Mouse (Mus musculus): ENCODE results near the gene Nfkbiz.
"Not testable (repeated sequence)": the region's sequence is repeated elsewhere in the genome, so short reads cannot be mapped to it uniquely, and the experiment has no call there.

The Nfkbiz gene

DNA sequence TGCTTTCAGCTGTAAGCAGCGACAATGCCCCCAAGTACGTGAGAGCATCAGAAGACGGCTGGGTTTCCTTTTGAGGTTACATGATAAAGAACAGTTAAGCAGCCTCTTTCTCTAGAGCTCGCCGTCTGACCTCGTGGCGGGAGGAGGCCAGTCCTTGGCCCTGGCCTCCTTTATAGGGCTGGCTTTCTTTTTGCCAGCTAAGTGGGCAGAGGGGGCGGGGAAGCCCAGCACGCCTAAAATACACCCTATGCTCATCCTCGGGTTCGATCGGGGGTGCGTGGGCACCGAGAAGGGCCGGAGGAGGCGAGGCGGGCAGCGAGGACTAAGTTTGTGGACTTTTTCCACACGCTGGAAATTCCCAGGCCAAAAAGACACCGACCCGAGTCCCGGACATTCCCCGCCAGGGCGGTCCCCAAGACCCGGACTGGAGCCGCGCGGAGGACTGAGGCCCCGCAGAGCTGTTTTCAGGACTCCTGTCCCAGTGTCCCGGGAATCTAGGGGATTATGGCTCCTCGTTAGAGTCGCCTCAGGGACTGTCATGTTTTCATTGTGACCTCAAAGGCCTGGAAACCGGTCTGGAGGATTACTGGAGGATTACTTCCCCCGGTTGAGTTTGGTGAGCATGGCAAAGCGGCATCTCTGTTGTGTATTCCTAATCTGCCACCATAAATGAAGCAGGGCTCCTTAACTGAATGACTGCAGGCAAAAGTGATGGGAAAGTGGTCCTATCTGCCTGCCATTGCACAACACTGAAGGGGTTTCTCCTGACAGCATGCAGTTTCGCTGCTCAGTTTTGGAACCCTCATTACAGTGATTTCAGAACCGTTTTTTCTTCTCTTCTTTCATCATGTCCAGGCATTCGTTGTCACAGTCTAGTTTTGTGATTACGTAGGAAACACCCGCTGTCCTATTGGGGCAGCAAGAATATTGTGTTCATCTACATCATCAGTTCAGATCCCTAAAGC lies at the start of gene Nfkbiz:
Gene Nfkbiz (minus strand): TSS at position 390 of the 965 bp plus-strand sequence.
- peak; percentile 89 to 93 for DNase-seq

DNA sequence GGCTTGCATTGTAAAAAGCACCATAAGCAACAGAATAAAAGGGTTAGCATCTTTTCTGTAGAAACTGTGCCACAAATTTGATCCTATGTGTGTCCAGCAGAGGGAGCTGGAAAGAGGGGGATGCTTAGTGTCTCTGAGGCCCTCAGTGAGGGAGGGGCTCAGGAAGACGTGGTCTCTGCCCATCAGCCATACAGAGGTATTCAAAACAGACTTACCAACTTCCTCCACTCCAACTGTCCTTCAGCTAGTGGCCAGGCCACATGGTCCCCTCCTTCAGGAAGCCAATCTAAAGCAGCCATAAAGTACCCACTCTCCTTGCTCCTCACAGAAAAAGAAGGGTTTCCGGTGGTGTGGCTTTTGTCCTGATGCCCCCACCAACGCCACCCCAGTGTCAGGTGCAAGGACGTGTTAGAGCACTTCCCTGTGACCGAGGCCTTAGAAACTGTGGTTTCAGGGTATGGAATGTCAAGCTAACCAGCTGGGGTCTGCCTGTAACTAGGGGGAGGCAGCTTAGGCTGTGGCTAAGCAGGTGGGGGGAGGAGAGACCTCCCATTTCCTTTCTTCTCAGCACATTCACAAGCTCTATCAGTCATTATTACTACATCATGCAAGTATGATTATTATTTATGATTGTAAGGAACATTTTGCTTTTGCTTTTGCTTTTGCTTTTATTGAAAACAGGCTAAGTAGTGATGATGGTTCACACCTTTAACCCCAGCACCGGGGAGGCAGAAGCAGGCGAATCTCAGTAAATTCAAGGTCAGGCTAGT lies 49.3 kb upstream of the Nfkbiz start:
- no peak for DNase-seq

DNA sequence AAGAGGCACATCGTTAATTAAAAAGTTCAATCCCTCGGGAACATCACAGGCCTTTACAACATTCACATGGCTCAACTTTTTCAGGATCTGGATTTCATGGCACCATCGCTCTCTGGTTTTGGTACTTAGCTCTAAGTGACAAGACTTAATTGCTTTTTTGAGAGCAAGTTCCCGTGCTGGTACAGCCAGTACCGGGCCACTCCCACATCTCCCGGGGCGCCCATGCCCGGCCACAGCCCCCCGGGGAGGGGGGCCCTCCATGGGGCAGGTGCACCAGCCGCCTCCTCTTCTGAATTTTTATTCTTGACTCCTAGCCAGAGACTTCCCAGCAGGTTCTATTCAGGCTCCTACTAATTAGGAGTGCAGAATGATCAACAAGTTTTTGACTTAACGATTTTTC lies 45.5 kb upstream of the Nfkbiz start:
- no peak for DNase-seq

DNA sequence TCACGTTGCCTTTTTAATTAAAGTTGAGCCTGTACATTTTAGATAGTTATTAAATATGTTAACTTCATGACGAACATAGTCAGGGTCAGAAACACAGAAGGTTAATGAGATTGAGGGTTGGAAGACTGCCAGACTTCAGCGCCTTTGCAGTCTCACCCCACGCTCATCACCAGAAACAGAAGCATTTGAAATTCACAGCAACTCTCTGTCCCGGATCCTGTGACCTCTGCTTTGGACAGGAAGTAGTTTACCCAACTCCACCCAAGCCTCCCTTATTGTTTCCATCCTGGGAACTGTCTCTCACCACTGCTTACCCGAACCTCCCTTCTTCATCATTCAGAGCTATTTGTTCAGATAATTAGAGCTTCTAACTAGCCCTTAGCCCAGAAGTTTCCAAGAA lies 37.3 kb upstream of the Nfkbiz start:
- DNase-seq = no peak

DNA sequence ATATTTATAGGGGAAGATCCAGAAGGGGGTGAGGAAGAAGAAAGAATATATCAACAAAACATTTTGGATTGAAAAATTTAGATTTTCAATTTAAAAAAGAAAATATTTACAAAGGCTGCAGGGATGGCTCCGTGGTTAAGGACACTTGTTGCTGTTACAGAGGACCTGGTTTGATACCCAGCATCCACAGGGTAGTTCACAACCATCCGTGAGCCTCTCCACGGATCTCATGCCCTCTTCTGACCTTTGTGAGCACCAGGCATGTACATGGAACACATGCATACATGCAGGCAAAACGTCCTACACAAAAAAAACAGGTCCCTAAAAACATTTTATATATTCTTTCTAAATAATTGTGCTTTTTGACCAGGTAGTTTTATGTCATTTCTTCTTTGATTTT lies 25.1 kb upstream of the Nfkbiz start:
- DNase-seq = no peak

DNA sequence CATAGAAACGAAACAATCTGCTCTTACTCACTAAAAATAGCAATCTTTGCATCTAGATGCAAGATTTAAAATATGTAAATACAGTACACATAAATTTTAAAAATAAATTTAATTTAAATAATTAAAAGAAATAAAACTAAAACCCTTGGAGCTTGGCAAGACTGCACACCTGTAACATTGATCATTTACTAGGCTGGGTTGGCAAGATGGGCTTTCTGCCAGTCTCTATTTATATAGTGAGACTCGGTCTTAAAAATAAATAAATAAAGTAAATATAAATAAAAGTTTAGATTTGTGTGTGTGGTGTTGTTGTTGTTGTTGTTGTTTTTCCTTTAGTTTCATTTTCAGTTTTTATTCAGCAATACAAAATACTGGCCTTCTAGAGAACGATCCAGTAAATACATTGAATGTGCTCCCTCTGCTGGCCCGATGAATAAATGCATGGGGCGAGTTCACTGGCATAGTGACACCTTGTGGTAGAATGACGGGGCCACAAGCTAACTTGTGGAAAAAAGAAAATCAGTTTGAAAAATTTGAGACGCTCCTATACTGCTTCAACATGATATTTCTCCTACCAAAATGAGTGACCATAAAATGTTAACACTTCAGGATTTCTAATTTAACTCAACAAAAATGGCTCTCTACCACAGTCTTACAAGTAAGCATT lies 24.6 kb upstream of the Nfkbiz start:
- DNase-seq = peak; percentile 75 to 83

DNA sequence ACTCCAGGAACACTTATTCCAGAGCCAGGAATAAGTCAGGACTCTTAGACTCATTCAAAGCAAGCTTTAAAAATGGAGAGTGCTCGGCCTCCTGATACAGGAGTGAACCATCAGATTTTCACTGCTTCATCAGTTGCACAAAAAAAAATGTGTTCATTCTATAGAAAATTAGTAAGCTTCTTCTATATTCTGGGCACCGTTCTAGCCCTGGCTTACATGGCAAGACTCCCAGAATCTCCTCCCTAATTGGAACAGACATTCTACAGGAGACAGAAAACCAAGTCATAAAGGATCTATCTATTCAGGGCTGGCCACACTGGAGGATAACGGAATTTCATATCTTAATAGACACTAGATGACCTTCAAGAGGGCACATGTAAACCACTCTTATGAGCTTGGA lies 22.4 kb upstream of the Nfkbiz start:
- no peak for DNase-seq

DNA sequence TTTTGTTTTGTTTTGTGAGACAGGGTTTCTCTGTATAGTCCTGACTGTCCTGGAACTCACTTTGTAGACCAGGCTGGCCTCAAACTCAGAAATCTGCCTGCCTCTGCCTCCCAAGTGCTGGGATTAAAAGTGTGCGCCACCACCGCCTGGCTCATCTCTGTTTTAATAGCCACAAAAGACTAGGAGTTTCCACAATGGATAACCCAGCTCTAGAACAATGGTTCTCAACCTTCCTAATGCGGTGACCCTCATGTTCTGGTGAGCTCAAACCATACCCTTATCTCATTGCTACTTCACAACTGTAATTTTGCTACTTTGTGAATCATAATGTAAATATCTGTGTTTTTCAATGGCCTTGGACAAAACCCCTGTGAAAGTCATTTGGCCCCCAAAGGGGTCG lies 20.7 kb upstream of the Nfkbiz start:
- DNase-seq = not testable (repeated sequence)

DNA sequence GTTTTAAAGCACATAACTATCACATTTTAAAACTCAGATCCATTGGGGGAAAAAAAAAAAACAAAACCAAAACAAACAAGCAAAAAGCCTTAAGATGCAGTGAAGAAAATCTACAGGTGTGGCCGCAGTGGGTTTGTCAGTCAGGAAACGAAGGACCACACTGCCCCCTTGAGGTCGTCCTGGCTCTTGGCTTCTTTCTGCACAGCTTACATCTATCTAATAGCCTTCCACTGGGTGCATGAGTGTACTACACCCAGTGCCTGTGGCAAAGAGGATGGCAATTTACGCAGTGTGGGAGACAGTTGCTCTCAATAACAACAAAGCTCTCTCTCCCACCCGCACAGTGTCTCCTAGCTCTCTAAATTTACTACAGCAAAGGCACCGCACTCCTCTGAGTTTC lies 19.8 kb upstream of the Nfkbiz start:
- DNase-seq = peak; percentile 77 to 89

DNA sequence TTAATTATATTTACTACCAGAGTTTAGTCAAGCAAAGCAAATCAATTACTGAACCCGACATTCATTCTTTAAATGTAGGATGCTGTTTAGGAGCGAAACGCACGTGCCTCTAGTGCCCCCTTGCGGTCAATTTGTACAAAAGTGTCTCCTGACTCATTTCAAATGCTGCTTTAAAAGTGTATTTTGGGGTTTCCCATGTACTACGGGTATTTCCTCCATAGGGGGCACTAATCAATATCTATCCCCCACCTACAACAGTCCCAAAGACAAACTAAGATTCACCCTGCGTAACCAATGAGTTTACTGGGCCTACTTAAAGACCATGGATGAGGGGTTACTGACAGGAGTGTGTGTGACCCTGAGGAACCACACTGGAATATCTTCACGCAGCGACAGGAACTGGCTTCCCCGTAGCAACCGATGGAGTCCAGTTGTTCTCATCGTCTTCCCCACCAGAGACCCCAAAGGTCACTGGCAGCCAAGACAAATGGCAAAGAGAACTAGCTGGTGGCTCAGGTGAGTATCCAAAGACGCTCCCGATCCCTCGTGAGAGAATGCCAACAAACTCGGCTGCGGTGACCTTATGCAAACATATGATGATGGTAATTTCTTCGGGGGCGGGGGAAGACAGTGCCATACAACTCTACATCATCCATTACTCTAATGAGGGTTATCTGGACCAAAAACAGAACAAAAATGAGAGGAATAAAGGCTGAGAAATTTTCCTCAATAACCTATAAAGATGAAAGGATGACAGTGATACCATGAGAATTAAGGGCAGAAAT lies 14.4 kb upstream of the Nfkbiz start:
- DNase-seq = peak; percentile 78 to 91

DNA sequence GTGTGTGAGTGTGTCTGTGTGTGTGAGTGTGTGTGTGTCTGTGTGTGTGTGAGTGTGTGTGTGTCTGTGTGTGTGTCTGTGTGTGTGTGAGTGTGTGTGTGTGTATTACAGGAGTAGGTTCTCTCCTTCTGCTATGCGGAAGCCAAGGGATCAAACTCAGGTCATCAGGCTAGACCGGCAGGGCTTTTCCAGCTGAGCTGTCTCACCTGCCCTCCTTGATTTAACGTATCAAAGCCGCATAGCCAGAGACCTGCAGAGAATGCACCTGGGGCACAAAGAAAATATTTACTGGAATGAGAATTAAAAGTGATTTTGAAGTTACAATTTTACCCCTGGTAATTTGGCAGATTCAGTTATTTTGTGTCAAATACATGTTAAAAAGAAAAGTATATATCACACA lies 13.8 kb upstream of the Nfkbiz start:
- DNase-seq = no peak

DNA sequence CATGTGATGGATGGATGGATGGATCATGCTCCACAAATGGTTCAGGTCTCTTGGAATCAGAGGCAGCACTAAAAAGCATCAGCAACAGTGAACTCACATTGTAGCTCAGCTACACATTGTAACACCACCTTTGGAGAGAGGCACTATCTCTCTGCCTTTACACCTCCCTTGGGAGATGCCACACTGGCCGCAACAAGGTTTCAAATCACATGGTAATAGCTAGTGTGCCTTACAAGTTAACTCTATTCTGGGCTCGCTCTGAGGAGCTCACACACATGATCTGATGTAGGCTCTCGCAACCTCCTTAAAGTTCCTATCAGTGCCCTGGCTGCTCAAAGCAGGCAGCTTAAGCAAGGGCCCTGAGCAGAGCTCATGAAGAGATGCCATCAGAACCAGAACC lies 11.8 kb upstream of the Nfkbiz start:
- DNase-seq = no peak

DNA sequence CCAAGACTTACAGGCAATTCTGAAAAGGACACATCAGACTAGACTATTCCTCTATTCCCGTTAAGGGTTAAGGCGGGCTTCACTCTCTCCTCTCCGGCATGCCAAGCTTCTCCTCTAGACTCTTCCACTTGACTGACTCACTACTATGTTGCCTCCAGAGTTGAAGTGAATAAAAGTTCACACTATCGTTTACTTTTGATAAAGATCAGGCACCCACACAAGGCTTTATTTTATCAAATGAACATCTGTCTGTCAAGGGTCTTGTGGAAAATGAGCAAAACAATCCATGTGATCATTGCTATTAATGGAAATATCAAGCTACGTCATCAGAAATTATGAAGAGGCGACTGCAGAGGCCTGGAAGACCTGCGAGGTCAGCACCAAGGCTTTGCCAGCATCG lies 9.0 kb upstream of the Nfkbiz start:
- no peak for DNase-seq

DNA sequence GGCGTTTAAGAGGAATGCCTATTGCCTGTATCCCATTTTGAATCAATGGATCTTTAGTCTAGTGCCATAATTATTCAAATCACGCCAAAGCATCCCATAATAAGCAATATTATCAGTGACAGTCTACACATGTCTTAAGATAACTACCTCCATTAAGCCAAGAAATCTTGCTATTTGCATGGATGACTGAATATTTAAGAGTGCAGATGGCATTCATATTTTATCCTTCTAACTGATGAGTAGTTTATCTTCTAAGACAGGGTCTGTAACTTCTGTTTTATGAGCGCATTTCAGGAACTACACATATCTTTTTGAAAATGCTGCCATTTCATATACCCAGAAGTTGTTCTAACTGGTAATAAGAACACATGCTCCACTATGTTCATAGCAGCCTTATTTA lies 6.1 kb upstream of the Nfkbiz start:
- DNase-seq = no peak

DNA sequence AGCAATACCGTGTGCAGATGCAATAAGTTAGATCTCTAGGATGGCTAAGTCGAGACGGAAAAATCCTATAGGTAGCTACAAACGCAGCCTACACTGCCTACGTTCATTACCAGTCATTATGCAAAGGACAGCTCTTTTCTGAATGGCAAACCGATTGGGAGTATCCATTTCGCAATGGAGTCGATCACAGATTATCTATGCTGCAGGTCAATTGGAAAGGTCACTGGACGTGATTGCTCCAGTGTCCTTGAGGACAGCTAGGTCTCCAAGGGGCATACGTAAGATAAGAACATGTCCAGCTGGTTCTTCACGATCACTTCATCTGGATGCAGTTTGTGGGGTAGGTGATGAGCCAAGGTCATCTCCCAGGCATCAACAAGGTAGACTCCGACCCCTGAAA lies 5.2 kb upstream of the Nfkbiz start:
- no peak for DNase-seq

DNA sequence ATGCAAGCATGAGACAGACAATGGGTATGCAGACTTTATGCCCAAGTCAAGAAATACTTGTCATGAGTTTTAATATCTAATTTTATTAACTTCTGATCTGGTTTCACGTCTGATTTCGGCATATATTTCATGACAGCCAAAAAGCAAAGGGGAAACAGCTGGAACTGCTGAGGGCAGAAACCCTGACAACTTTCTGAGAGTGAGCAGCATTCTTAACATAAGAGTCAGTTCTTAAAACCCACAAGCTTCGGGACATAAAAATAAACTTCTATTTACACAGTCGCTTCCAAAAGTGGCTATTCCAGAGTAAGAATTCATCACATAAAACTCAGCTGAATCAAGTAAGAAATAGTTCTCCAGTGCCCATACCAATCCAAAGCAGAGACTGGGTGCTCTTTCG lies 4.4 kb upstream of the Nfkbiz start:
- no peak for DNase-seq

DNA sequence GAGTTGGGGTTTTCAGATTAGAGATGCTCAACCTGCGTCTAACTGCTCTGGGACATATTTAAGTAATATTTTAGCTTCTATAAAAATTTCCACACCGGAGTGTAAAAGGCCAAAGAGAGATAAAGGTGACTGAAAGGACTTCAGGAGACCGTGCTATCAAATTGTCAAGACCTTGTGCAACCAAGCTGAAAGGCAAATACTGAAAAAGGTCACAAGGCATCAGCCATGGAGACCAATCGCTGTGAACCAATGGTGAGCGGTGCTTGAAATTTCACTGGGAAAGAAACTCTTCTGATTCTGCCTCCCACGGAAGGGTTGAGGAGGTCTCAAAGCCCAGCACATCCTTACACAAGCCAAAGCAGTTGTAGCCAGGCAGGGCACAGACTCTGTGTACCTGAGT lies 2.8 kb upstream of the Nfkbiz start:
- no peak for DNase-seq

DNA sequence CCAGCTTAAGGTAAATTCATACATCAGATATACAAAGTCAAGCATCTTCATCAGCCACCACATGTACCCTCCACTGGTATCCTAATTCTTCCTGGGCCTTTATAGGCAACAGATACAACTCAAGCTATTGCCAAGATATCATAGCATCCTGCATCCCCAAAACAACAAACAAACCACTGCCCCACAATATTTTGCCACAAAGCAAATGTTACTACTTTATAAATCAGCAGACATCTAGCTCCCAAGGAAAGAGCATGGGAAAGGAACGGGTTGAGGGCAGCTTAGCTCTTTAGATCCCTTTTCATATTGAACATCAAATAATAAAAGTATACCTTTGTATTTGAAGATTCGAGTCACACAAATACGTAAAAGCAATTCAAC lies 580 bp downstream of the Nfkbiz start:
- DNase-seq = no peak

DNA sequence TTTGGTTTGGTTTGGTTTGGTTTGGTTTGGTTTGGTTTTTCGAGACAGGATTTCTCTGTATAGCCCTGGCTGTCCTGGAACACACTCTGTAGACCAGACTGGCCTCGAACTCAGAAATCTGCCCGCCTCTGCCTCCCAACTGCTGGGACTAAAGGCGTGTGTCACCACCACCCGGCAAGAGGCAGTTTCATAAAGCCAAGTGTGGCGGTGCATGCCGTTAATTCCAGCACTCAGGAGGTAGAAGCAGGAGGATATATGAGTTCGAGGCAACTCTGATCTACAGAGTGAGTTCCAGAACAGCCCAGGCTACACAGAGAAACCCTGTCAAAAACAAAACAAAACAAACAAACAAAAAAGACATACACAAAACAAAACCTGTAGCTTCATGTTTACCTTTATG lies 1.0 kb downstream of the Nfkbiz start:
- DNase-seq = not testable (repeated sequence)

DNA sequence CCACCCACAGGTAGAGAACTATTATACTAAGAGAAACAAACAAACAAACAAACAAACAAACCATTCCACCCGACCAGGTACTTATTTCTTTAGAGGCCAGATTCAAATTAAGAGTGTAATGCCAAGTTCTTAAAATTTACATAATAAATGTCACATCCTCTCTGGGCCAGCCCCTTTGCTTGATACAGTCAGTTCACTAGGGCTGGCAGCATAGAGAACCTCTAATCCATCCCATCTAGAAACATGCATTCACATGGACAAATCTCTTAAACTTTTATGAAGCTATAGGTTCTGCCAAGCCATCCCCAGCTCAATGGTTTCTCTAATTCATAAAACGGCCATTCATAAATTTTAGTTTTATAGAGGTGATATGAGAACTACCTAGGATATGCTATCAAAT lies 1.5 kb downstream of the Nfkbiz start:
- no peak for DNase-seq

DNA sequence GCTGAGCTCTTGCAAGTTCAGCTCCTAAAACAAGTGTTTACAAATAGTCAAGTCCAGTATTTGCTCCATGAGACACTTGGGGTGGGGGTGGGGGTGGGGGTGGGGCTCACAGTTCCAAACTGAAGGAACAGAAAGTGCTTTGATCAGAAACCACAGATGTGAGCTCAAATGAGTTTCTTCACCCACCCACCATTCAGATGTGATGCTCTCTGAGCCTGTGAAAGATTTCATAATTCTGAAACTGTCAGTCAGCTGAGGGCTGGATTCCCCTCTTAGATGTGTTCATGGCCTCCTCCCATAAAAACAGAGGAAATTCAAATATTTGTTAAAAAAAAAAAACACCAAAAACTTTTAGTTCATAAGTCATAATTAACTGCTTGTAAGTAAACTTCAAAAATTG lies 2.9 kb downstream of the Nfkbiz start:
- no peak for DNase-seq

DNA sequence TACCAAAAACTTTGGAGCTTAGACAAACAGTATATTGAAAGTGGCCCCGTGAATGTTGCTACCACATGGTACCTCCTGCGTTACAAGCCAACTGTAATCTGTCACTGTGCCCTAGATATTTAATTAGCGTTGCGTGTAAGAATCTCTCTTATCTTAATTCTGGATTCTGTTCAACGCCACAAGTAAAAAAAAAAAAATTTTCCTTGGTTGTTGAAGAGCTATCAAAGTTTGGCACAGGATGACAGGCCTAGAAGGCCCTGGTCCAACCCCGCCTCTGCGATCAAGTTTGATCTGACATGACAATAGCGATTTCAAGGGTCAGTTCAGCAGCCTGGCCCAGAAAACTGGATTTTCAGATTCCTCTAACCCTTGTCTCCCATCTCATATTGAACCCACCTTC lies 6.1 kb downstream of the Nfkbiz start:
- no peak for DNase-seq

DNA sequence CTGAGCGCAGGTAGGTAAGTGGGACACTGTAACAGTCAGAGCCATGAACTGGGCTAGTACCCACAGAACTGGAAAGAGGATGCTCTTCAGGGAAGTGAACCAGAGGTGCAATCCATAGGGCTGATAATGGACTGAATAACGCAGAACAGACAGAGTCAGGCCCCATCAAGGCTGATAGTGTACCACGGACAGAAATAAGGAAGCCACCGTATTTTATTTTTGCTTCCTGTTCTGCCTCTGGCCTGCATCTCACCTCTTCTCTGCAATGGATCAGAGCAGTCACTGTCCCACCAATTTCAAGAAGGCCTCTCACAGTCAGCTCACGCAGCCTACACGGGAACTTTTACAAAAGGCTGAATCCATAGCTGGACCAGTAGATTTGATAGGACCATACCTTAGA lies 6.7 kb downstream of the Nfkbiz start:
- no peak for DNase-seq
